In genomic region chr2:36098021-36098420, GRCm38 (mm10) we compare ENCODE assay signal across 23 mouse cellular contexts. TPM values are rescaled to one million over a fixed set of nuclear protein-coding genes. Genes with fewer than 3 reads are reported as not detected.
DNase-seq lines count a peak whose midpoint lies in the region; ATAC-seq and TF ChIP-seq lines count a peak whose summit lies in the region.
"Had no signal": no experiment of that assay in that cellular context is flagged by ENCODE, and none has a peak within 500 bp of the region (broad histone marks: within the 10 kb centered on the region; RNA-seq: fewer than 3 reads in every experiment).

No protein-coding gene starts in this region.

- no peak for ATAC-seq in lung, postnatal 0 days
- ATAC-seq in embryonic facial prominence, embryonic 11.5 days (replicated peaks; ENCODE audit: insufficient number of reproducible peaks, low FRiP score, low TSS enrichment, low read depth), result no peak
- no peak for ATAC-seq in embryonic facial prominence, embryonic 13.5 days (ENCODE audit: insufficient number of reproducible peaks, insufficient read depth, low FRiP score, low TSS enrichment, low read depth)
- ATAC-seq in forebrain, embryonic 16.5 days, result no peak
- ATAC-seq: hindbrain, embryonic 16.5 days; inflammation-experienced regulatory T-cells, adult 6 months; intestine, postnatal 0 days had no signal

- 24% methylated on average over 5 of the region's 5 CpGs for WGBS in lung, postnatal 0 days
- 5% methylated on average over 5 of the region's 5 CpGs for WGBS in embryonic facial prominence, embryonic 11.5 days
- WGBS in embryonic facial prominence, embryonic 13.5 days, result 9% methylated on average over 5 of the region's 5 CpGs
- 2% methylated on average over 5 of the region's 5 CpGs for WGBS in forebrain, embryonic 16.5 days

- no peak for DNase-seq in lung, postnatal 0 days (ENCODE audit: low spot score)
- DNase-seq in lung, postnatal 4 days, result no peak
- no peak for DNase-seq in embryonic facial prominence, embryonic 11.5 days (ENCODE audit: low spot score)
- no peak for DNase-seq in spleen, postnatal 36 days (ENCODE audit: low spot score in 2 of 2)
- DNase-seq in left cerebral cortex, postnatal 36 days (ENCODE audit: low spot score in 2 of 2), result no peak
- DNase-seq: adrenal gland, adult 2 months; adrenal gland, postnatal 25 days; cerebellum, adult 18-20 months; cerebellum, adult 9-11 months; cerebellum, postnatal 36 days; gastrocnemius, adult 2 months; gastrocnemius, postnatal 25 days had no signal

- H3K27me3 ChIP-seq in lung, postnatal 0 days (replicated peaks; ENCODE audit: insufficient read depth, low read length), result peaks cover 72% of the 10 kb centered on the region
- H3K27me3 ChIP-seq in embryonic facial prominence, embryonic 11.5 days (ENCODE audit: control insufficient read depth, insufficient read depth, low read length), result peaks cover 76% of the 10 kb centered on the region
- H3K27me3 ChIP-seq in embryonic facial prominence, embryonic 13.5 days, result peaks cover 100% of the 10 kb centered on the region
- peaks cover 88% of the 10 kb centered on the region for H3K27me3 ChIP-seq in forebrain, embryonic 16.5 days (replicated peaks; ENCODE audit: control insufficient read depth, insufficient read depth, low read length)

- no peak overlapping the region for H3K27ac ChIP-seq in lung, postnatal 0 days (ENCODE audit: low read length)
- no peak overlapping the region for H3K27ac ChIP-seq in embryonic facial prominence, embryonic 11.5 days (replicated peaks; ENCODE audit: low read depth, low read length)
- H3K27ac ChIP-seq in embryonic facial prominence, embryonic 13.5 days, result no peak overlapping the region
- no peak overlapping the region for H3K27ac ChIP-seq in forebrain, embryonic 16.5 days (ENCODE audit: low read length)
- H3K27ac ChIP-seq: gastrocnemius, adult 2 months; hindbrain, embryonic 10.5 days had no signal

- H3K4me2 ChIP-seq in lung, postnatal 0 days (replicated peaks; ENCODE audit: low read depth, low read length), result no peak overlapping the region
- H3K4me2 ChIP-seq in embryonic facial prominence, embryonic 11.5 days (ENCODE audit: low read depth, low read length), result peak overlapping the region; percentile 3; the same call in 1 of the 2 replicates
- peak overlapping the region; percentile 44 for H3K4me2 ChIP-seq in embryonic facial prominence, embryonic 13.5 days
- peak overlapping the region; percentile 57 for H3K4me2 ChIP-seq in forebrain, embryonic 16.5 days (ENCODE audit: low read length)
- H3K4me2 ChIP-seq: heart, embryonic 12.5 days had no signal

- no peak for TF ChIP-seq EP300 in lung, postnatal 0 days (IDR thresholded peaks at IDR 0.05)

- H3K4me1 ChIP-seq in lung, postnatal 0 days (ENCODE audit: insufficient read depth, low read depth, low read length), result peaks cover 5% of the 10 kb centered on the region; the same call in 1 of the 2 replicates
- H3K4me1 ChIP-seq in embryonic facial prominence, embryonic 11.5 days (ENCODE audit: control insufficient read depth, insufficient read depth, low read length), result peaks cover 5% of the 10 kb centered on the region; the same call in 1 of the 2 replicates
- H3K4me1 ChIP-seq in embryonic facial prominence, embryonic 13.5 days, result peaks cover 37% of the 10 kb centered on the region
- H3K4me1 ChIP-seq in forebrain, embryonic 16.5 days (replicated peaks; ENCODE audit: control insufficient read depth, insufficient read depth, low read length), result peaks cover 14% of the 10 kb centered on the region

- no peaks in the 10 kb centered on the region for H3K9me3 ChIP-seq in lung, postnatal 0 days (ENCODE audit: low read length)
- H3K9me3 ChIP-seq in embryonic facial prominence, embryonic 11.5 days (replicated peaks; ENCODE audit: control insufficient read depth, low read length), result no peaks in the 10 kb centered on the region
- H3K9me3 ChIP-seq in embryonic facial prominence, embryonic 13.5 days, result no peaks in the 10 kb centered on the region
- no peaks in the 10 kb centered on the region for H3K9me3 ChIP-seq in forebrain, embryonic 16.5 days (ENCODE audit: control insufficient read depth, low read length)
- H3K9me3 ChIP-seq: heart, embryonic 12.5 days; hindbrain, embryonic 10.5 days had no signal

- 0 out of 2 replicates have a peak overlapping the region, but pooled peaks have one; percentile 2 for H3K4me3 ChIP-seq in lung, postnatal 0 days (ENCODE audit: low read depth, low read length)
- no peak overlapping the region for H3K4me3 ChIP-seq in embryonic facial prominence, embryonic 11.5 days (ENCODE audit: low read depth, low read length)
- H3K4me3 ChIP-seq in embryonic facial prominence, embryonic 13.5 days, result peak overlapping the region; percentile 11; the same call in 1 of the 2 replicates
- peak overlapping the region; percentile 22 for H3K4me3 ChIP-seq in forebrain, embryonic 16.5 days (replicated peaks; ENCODE audit: low read length)
- H3K4me3 ChIP-seq: gastrocnemius, adult 2 months; heart, embryonic 12.5 days; hindbrain, embryonic 10.5 days had no signal

- TF ChIP-seq CTCF in lung, postnatal 0 days (IDR thresholded peaks at IDR 0.05), result no peak

- no peaks in the 10 kb centered on the region for H3K36me3 ChIP-seq in lung, postnatal 0 days (ENCODE audit: insufficient read depth, low read length)
- H3K36me3 ChIP-seq in embryonic facial prominence, embryonic 11.5 days (replicated peaks; ENCODE audit: control insufficient read depth, insufficient read depth, low read depth, low read length), result no peaks in the 10 kb centered on the region
- no peaks in the 10 kb centered on the region for H3K36me3 ChIP-seq in embryonic facial prominence, embryonic 13.5 days
- H3K36me3 ChIP-seq in forebrain, embryonic 16.5 days (ENCODE audit: control insufficient read depth, insufficient read depth), result no peaks in the 10 kb centered on the region
- H3K36me3 ChIP-seq: heart, embryonic 12.5 days; hindbrain, embryonic 10.5 days had no signal

- intact Hi-C loops in left cerebral cortex, postnatal 36 days (cut with DNase I), result no loop called here

- H3K9ac ChIP-seq in lung, postnatal 0 days (replicated peaks; ENCODE audit: low read depth), result no peak overlapping the region
- no peak overlapping the region for H3K9ac ChIP-seq in embryonic facial prominence, embryonic 11.5 days (replicated peaks; ENCODE audit: low read length)
- 0 out of 2 replicates have a peak overlapping the region, but pooled peaks have one; percentile 40 for H3K9ac ChIP-seq in embryonic facial prominence, embryonic 13.5 days
- peak overlapping the region; percentile 5; the same call in 1 of the 2 replicates for H3K9ac ChIP-seq in forebrain, embryonic 16.5 days (replicated peaks; ENCODE audit: low read depth, low read length)
- H3K9ac ChIP-seq: heart, embryonic 12.5 days had no signal

RNA-seq across cellular contexts. Expression of gene Lhx6, which starts 7.2 kb away (rescaled TPM):
- polyA plus RNA-seq in lung, postnatal 0 days (2015; fragmentation: Nextera tagmentation; extraction: Ambion mirVana), result 1.7 and 2.0 TPM in 2 replicates
- 10.9 and 11.6 TPM in 2 replicates for polyA plus RNA-seq in embryonic facial prominence, embryonic 11.5 days (2014; fragmentation: Nextera tagmentation; extraction: Ambion mirVana)
- polyA plus RNA-seq in embryonic facial prominence, embryonic 13.5 days (2015; fragmentation: Nextera tagmentation; extraction: Ambion mirVana), result 13.7 and 13.8 TPM in 2 replicates
- 37.0 and 48.1 TPM in 2 replicates for polyA plus RNA-seq in forebrain, embryonic 16.5 days (2015; fragmentation: Nextera tagmentation; extraction: Ambion mirVana)
- 10 to 100 TPM; 15.9 to 19.0 TPM for total RNA-seq in left cerebral cortex, postnatal 36 days (2021)
- total RNA-seq: granulocyte monocyte progenitor cell, adult 5-6 weeks had no signal
- polyA plus RNA-seq: inflammation-experienced regulatory T-cells, adult 6 months had no signal

RNA-seq across cellular contexts. Expression of gene Mrrf, which starts 38.2 kb away (rescaled TPM):
- 24.2 and 27.2 TPM in 2 replicates for polyA plus RNA-seq in lung, postnatal 0 days (2015; fragmentation: Nextera tagmentation; extraction: Ambion mirVana)
- 33.8 and 39.3 TPM in 2 replicates for polyA plus RNA-seq in embryonic facial prominence, embryonic 11.5 days (2014; fragmentation: Nextera tagmentation; extraction: Ambion mirVana)
- polyA plus RNA-seq in embryonic facial prominence, embryonic 13.5 days (2015; fragmentation: Nextera tagmentation; extraction: Ambion mirVana), result 27.6 and 34.7 TPM in 2 replicates
- 26.4 and 30.9 TPM in 2 replicates for polyA plus RNA-seq in forebrain, embryonic 16.5 days (2015; fragmentation: Nextera tagmentation; extraction: Ambion mirVana)
- total RNA-seq in left cerebral cortex, postnatal 36 days (2021), result 10 to 100 TPM; 18.0 to 18.1 TPM

RNA-seq across cellular contexts. Expression of gene Rbm18, which starts 38.6 kb away (rescaled TPM):
- 60.5 and 64.2 TPM in 2 replicates for polyA plus RNA-seq in lung, postnatal 0 days (2015; fragmentation: Nextera tagmentation; extraction: Ambion mirVana)
- polyA plus RNA-seq in embryonic facial prominence, embryonic 11.5 days (2014; fragmentation: Nextera tagmentation; extraction: Ambion mirVana), result 109 and 114 TPM in 2 replicates
- 82.8 and 85.6 TPM in 2 replicates for polyA plus RNA-seq in embryonic facial prominence, embryonic 13.5 days (2015; fragmentation: Nextera tagmentation; extraction: Ambion mirVana)
- polyA plus RNA-seq in forebrain, embryonic 16.5 days (2015; fragmentation: Nextera tagmentation; extraction: Ambion mirVana), result 158 and 165 TPM in 2 replicates
- 10 to 100 TPM; 46.1 to 52.7 TPM for total RNA-seq in left cerebral cortex, postnatal 36 days (2021)

RNA-seq across cellular contexts. Expression of gene Morn5, which starts 48.8 kb away (rescaled TPM):
- 5.3 and 6.7 TPM in 2 replicates for polyA plus RNA-seq in lung, postnatal 0 days (2015; fragmentation: Nextera tagmentation; extraction: Ambion mirVana)
- polyA plus RNA-seq in embryonic facial prominence, embryonic 11.5 days (2014; fragmentation: Nextera tagmentation; extraction: Ambion mirVana), result not detected in 2 replicates
- 0.78 TPM in 1 of 2 replicates, not detected in the other for polyA plus RNA-seq in embryonic facial prominence, embryonic 13.5 days (2015; fragmentation: Nextera tagmentation; extraction: Ambion mirVana)
- 1.5 and 2.2 TPM in 2 replicates for polyA plus RNA-seq in forebrain, embryonic 16.5 days (2015; fragmentation: Nextera tagmentation; extraction: Ambion mirVana)
- under 1 TPM; 0.61 to 0.79 TPM for total RNA-seq in left cerebral cortex, postnatal 36 days (2021)
- total RNA-seq: adrenal gland, adult 2 months; adrenal gland, postnatal 25 days; ES-E14; gastrocnemius, adult 2 months; gastrocnemius, postnatal 25 days; granulocyte monocyte progenitor cell, adult 5-6 weeks; heart, adult 8-10 months; heart, postnatal 25 days had no signal
- polyA plus RNA-seq: adrenal gland, adult 2 months; heart, embryonic 12.5 days; inflammation-experienced regulatory T-cells, adult 6 months; intestine, postnatal 0 days had no signal

RNA-seq across cellular contexts. Expression of gene Ndufa8, which starts 48.8 kb away (rescaled TPM):
- 202 and 228 TPM in 2 replicates for polyA plus RNA-seq in lung, postnatal 0 days (2015; fragmentation: Nextera tagmentation; extraction: Ambion mirVana)
- polyA plus RNA-seq in embryonic facial prominence, embryonic 11.5 days (2014; fragmentation: Nextera tagmentation; extraction: Ambion mirVana), result 200 and 206 TPM in 2 replicates
- polyA plus RNA-seq in embryonic facial prominence, embryonic 13.5 days (2015; fragmentation: Nextera tagmentation; extraction: Ambion mirVana), result 207 and 220 TPM in 2 replicates
- polyA plus RNA-seq in forebrain, embryonic 16.5 days (2015; fragmentation: Nextera tagmentation; extraction: Ambion mirVana), result 240 and 273 TPM in 2 replicates
- 100 to 1,000 TPM; 177 to 217 TPM for total RNA-seq in left cerebral cortex, postnatal 36 days (2021)

Comparison
In these comparisons a context has a peak if more than half of its experiments do, and no peak if none do; other contexts are left out.
1. H3K9ac ChIP-seq: peak in embryonic facial prominence, embryonic 13.5 days (single experiment) and forebrain, embryonic 16.5 days (single experiment); none in lung, postnatal 0 days (single experiment) and embryonic facial prominence, embryonic 11.5 days (single experiment).